Mouse (Mus musculus): Measurements from ENCODE around the gene Tmem205. TPM values are rescaled to one million over a fixed set of nuclear protein-coding genes. Genes with fewer than 3 reads are reported as not detected.
A peak's percentile ranks its signal among the peaks of the same experiment; 100 is the strongest.

Tmem205 gene
- polyA plus RNA-seq (2011; ENCODE audit: insufficient read depth, insufficient read length, low read depth, missing spikeins), result 19.9 and 21.4 TPM in 2 replicates

- H3K9ac ChIP-seq (ENCODE audit: low read depth, poor library complexity, severe bottlenecking), result peak within 1 kb of the TSS; percentile 61
These were observed at the start of gene Tmem205, which contains the start of gene Ccdc159 for GRCm38 (mm10) chr9:21927208-21927753. Tmem205 (minus strand) TSS chr9:21927556. Ccdc159 (plus strand) TSS chr9:21927471.

GRCm38 (mm10) chr9:21976626-21977175, 49.3 kb upstream of the Tmem205 start:
- no peaks in the 10 kb centered on the region for H3K9me3 ChIP-seq (replicated peaks; ENCODE audit: control insufficient read depth, insufficient read depth, low read length, poor library complexity, severe bottlenecking)
- H3K9ac ChIP-seq (ENCODE audit: low read depth, poor library complexity, severe bottlenecking), result no peak overlapping the region
- H3K27ac ChIP-seq (ENCODE audit: insufficient read depth, low read length), result no peak overlapping the region
- no peaks in the 10 kb centered on the region for H3K27me3 ChIP-seq (ENCODE audit: control insufficient read depth, insufficient read depth, low read length, poor library complexity, severe bottlenecking)
- peaks cover 3% of the 10 kb centered on the region for H3K4me1 ChIP-seq (ENCODE audit: control insufficient read depth, insufficient read depth, low read length)
- H3K4me3 ChIP-seq (ENCODE audit: low read depth, low read length), result no peak overlapping the region
- no peak for TF ChIP-seq CTCF (IDR thresholded peaks at IDR 0.05; ENCODE audit: low read depth, low read length)
- TF ChIP-seq EP300 (IDR thresholded peaks at IDR 0.05; ENCODE audit: insufficient read depth, low read depth, low read length), result no peak
- TF ChIP-seq POLR2A (IDR thresholded peaks at IDR 0.05; ENCODE audit: insufficient read depth, low read length), result no peak
- no peaks in the 10 kb centered on the region for H3K36me3 ChIP-seq (ENCODE audit: control insufficient read depth, insufficient read depth, low read length, poor library complexity, severe bottlenecking)

More at GRCm38 (mm10) chr9:21927208-21927753, at the start of gene Tmem205, which contains the start of gene Ccdc159:
- Histone ChIP-seq H3K9me3 (replicated peaks; ENCODE audit: control insufficient read depth, insufficient read depth, low read length, poor library complexity, severe bottlenecking) (no peaks in the 10 kb centered on the region), H3K36me3 (ENCODE audit: control insufficient read depth, insufficient read depth, low read length, poor library complexity, severe bottlenecking) (no peaks in the 10 kb centered on the region), H3K4me1 (ENCODE audit: control insufficient read depth, insufficient read depth, low read length) (no peaks in the 10 kb centered on the region), H3K27me3 (ENCODE audit: control insufficient read depth, insufficient read depth, low read length, poor library complexity, severe bottlenecking) (no peaks in the 10 kb centered on the region), H3K27ac (ENCODE audit: insufficient read depth, low read length) (no peak within 1 kb of the TSS), H3K4me3 (ENCODE audit: low read depth, low read length) (peak within 1 kb of the TSS; percentile 74)
- TF ChIP-seq CTCF (IDR thresholded peaks at IDR 0.05; ENCODE audit: low read depth, low read length) (no peak), EP300 (IDR thresholded peaks at IDR 0.05; ENCODE audit: insufficient read depth, low read depth, low read length) (no peak), POLR2A (IDR thresholded peaks at IDR 0.05; ENCODE audit: insufficient read depth, low read length) (peak; percentile 83)

GRCm38 (mm10) chr9:21969304-21969703, 41.9 kb upstream of the Tmem205 start:
- Histone ChIP-seq H3K4me1 (ENCODE audit: control insufficient read depth, insufficient read depth, low read length) (peaks cover 2% of the 10 kb centered on the region), H3K4me3 (ENCODE audit: low read depth, low read length) (no peak overlapping the region), H3K9ac (ENCODE audit: low read depth, poor library complexity, severe bottlenecking) (no peak overlapping the region), H3K9me3 (replicated peaks; ENCODE audit: control insufficient read depth, insufficient read depth, low read length, poor library complexity, severe bottlenecking) (no peaks in the 10 kb centered on the region), H3K27me3 (ENCODE audit: control insufficient read depth, insufficient read depth, low read length, poor library complexity, severe bottlenecking) (no peaks in the 10 kb centered on the region), H3K27ac (ENCODE audit: insufficient read depth, low read length) (no peak overlapping the region), H3K36me3 (ENCODE audit: control insufficient read depth, insufficient read depth, low read length, poor library complexity, severe bottlenecking) (no peaks in the 10 kb centered on the region)
- TF ChIP-seq POLR2A (IDR thresholded peaks at IDR 0.05; ENCODE audit: insufficient read depth, low read length) (no peak), CTCF (IDR thresholded peaks at IDR 0.05; ENCODE audit: low read depth, low read length) (no peak), EP300 (IDR thresholded peaks at IDR 0.05; ENCODE audit: insufficient read depth, low read depth, low read length) (no peak)

DNA sequence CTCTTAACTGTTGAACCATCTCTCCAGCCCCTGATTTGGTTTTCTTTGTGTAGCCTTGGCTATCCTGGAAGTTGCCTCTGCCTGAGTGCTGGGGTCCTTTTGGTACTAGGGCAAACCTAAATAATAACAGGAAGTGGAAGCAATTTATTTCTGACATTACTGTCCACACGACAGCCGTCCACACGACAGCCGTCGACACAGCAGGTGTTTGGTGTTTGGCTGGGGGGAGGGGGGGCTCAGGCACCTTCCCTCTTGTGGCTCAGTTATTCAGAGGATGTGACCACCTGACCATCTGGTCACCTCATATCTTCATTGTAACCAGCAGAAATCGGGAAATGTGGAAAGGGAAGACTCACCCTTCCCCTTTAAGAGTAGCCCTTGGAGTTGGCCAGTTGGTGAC, 41.5 kb upstream of the Tmem205 start:
- H3K4me1 ChIP-seq (ENCODE audit: control insufficient read depth, insufficient read depth, low read length), result peaks cover 2% of the 10 kb centered on the region
- no peaks in the 10 kb centered on the region for H3K27me3 ChIP-seq (ENCODE audit: control insufficient read depth, insufficient read depth, low read length, poor library complexity, severe bottlenecking)
- H3K9me3 ChIP-seq (replicated peaks; ENCODE audit: control insufficient read depth, insufficient read depth, low read length, poor library complexity, severe bottlenecking), result no peaks in the 10 kb centered on the region
- no peak overlapping the region for H3K4me3 ChIP-seq (ENCODE audit: low read depth, low read length)
- H3K36me3 ChIP-seq (ENCODE audit: control insufficient read depth, insufficient read depth, low read length, poor library complexity, severe bottlenecking), result no peaks in the 10 kb centered on the region
- TF ChIP-seq POLR2A (IDR thresholded peaks at IDR 0.05; ENCODE audit: insufficient read depth, low read length) (no peak), CTCF (IDR thresholded peaks at IDR 0.05; ENCODE audit: low read depth, low read length) (no peak), EP300 (IDR thresholded peaks at IDR 0.05; ENCODE audit: insufficient read depth, low read depth, low read length) (no peak)
- no peak overlapping the region for H3K27ac ChIP-seq (ENCODE audit: insufficient read depth, low read length)
- H3K9ac ChIP-seq (ENCODE audit: low read depth, poor library complexity, severe bottlenecking), result no peak overlapping the region

DNA sequence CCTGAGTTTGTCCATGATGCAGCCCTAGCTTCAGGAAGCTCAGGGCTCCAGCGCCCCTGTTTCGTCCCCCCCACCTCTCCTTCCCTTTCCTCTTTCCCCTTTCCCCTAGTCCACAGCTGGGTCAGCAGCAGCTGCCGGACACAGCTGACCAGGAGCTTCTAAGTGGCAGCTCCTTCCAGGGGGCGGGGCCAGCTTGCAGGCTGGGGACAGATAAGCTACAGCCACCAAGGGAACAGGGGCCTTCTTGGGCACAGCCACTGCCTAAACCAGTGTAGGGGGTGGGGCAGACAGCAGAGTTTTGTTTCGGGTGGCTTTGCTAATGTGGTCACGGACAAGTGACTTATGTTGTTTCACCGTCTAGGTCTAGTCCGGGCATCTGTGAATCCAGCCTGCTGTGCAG, 36.1 kb upstream of the Tmem205 start, which contains the start of gene Epor:
TSS of gene Epor (minus strand) at position 90 of the 400 bp plus-strand sequence.
- Histone ChIP-seq H3K4me1 (ENCODE audit: control insufficient read depth, insufficient read depth, low read length) (no peaks in the 10 kb centered on the region), H3K9me3 (replicated peaks; ENCODE audit: control insufficient read depth, insufficient read depth, low read length, poor library complexity, severe bottlenecking) (no peaks in the 10 kb centered on the region), H3K4me3 (ENCODE audit: low read depth, low read length) (peak within 1 kb of the TSS; percentile 66), H3K27me3 (ENCODE audit: control insufficient read depth, insufficient read depth, low read length, poor library complexity, severe bottlenecking) (no peaks in the 10 kb centered on the region), H3K36me3 (ENCODE audit: control insufficient read depth, insufficient read depth, low read length, poor library complexity, severe bottlenecking) (no peaks in the 10 kb centered on the region), H3K9ac (ENCODE audit: low read depth, poor library complexity, severe bottlenecking) (peak within 1 kb of the TSS; percentile 34; the same call in 1 of the 2 replicates), H3K27ac (ENCODE audit: insufficient read depth, low read length) (no peak within 1 kb of the TSS)
- TF ChIP-seq CTCF (IDR thresholded peaks at IDR 0.05; ENCODE audit: low read depth, low read length) (no peak), EP300 (IDR thresholded peaks at IDR 0.05; ENCODE audit: insufficient read depth, low read depth, low read length) (no peak), POLR2A (IDR thresholded peaks at IDR 0.05; ENCODE audit: insufficient read depth, low read length) (no peak)
